Mouse (Mus musculus): ENCODE results near the gene Sgca. TPM values are rescaled to one million over a fixed set of nuclear protein-coding genes. Genes with fewer than 3 reads are reported as not detected.

Sgca gene
- total RNA-seq, 1 experiment from 2014 or later = not detected

- 0 out of 2 replicates have a peak, but pooled peaks have one; percentile 29 for ATAC-seq (replicated peaks; ENCODE audit: low read depth, poor library complexity, severe bottlenecking)
These were observed 17.9 kb downstream of the Sgca start for GRCm38 (mm10) chr11:94958065-94958858.

GRCm38 (mm10) chr11:94957693-94958064 lies 18.4 kb downstream of the Sgca start:
- no peak for ATAC-seq (replicated peaks; ENCODE audit: low read depth, poor library complexity, severe bottlenecking)

GRCm38 (mm10) chr11:94955103-94955502 lies 21.0 kb downstream of the Sgca start:
- no peak for ATAC-seq (replicated peaks; ENCODE audit: low read depth, poor library complexity, severe bottlenecking)

GRCm38 (mm10) chr11:94952169-94952568 lies 24.0 kb downstream of the Sgca start:
- ATAC-seq (replicated peaks; ENCODE audit: low read depth, poor library complexity, severe bottlenecking) = no peak

- ATAC-seq (replicated peaks; ENCODE audit: low read depth, poor library complexity, severe bottlenecking) = peak; percentile 48; the same call in 1 of the 2 replicates
These were observed 30.9 kb downstream of the Sgca start for GRCm38 (mm10) chr11:94945236-94945635.

- ATAC-seq (replicated peaks; ENCODE audit: low read depth, poor library complexity, severe bottlenecking) = no peak
These were observed 31.8 kb downstream of the Sgca start for GRCm38 (mm10) chr11:94944295-94944694.

- ATAC-seq (replicated peaks; ENCODE audit: low read depth, poor library complexity, severe bottlenecking) = no peak
These were observed 33.1 kb downstream of the Sgca start for GRCm38 (mm10) chr11:94943054-94943453.

GRCm38 (mm10) chr11:94942282-94943023 lies 33.7 kb downstream of the Sgca start:
- peak; percentile 39; the same call in 1 of the 2 replicates for ATAC-seq (replicated peaks; ENCODE audit: low read depth, poor library complexity, severe bottlenecking)

- ATAC-seq (replicated peaks; ENCODE audit: low read depth, poor library complexity, severe bottlenecking) = no peak
These were observed 34.4 kb downstream of the Sgca start for GRCm38 (mm10) chr11:94941776-94942175.

GRCm38 (mm10) chr11:94941121-94941520 lies 35.0 kb downstream of the Sgca start:
- no peak for ATAC-seq (replicated peaks; ENCODE audit: low read depth, poor library complexity, severe bottlenecking)

- peak; percentile 41 for ATAC-seq (replicated peaks; ENCODE audit: low read depth, poor library complexity, severe bottlenecking)
These were observed 36.8 kb downstream of the Sgca start for GRCm38 (mm10) chr11:94939280-94939679.

GRCm38 (mm10) chr11:94938296-94938695 lies 37.8 kb downstream of the Sgca start:
- no peak for ATAC-seq (replicated peaks; ENCODE audit: low read depth, poor library complexity, severe bottlenecking)

- ATAC-seq (replicated peaks; ENCODE audit: low read depth, poor library complexity, severe bottlenecking) = no peak
These were observed 38.3 kb downstream of the Sgca start for GRCm38 (mm10) chr11:94937787-94938186.

- peak; percentile 50 for ATAC-seq (replicated peaks; ENCODE audit: low read depth, poor library complexity, severe bottlenecking)
These were observed 38.8 kb downstream of the Sgca start for GRCm38 (mm10) chr11:94937335-94937781.

GRCm38 (mm10) chr11:94936851-94937295 lies 39.3 kb downstream of the Sgca start:
- peak; percentile 80 for ATAC-seq (replicated peaks; ENCODE audit: low read depth, poor library complexity, severe bottlenecking)

- no peak for ATAC-seq (replicated peaks; ENCODE audit: low read depth, poor library complexity, severe bottlenecking)
These were observed 40.1 kb downstream of the Sgca start, which contains the start of gene Col1a1 for GRCm38 (mm10) chr11:94936045-94936444. Gene Col1a1, plus strand, starts transcription at chr11:94936224.

GRCm38 (mm10) chr11:94934526-94934925 lies 41.6 kb downstream of the Sgca start:
- ATAC-seq (replicated peaks; ENCODE audit: low read depth, poor library complexity, severe bottlenecking) = no peak

GRCm38 (mm10) chr11:94933584-94933983 lies 42.5 kb downstream of the Sgca start:
- ATAC-seq (replicated peaks; ENCODE audit: low read depth, poor library complexity, severe bottlenecking) = no peak

GRCm38 (mm10) chr11:94930151-94930550 lies 46.0 kb downstream of the Sgca start:
- no peak for ATAC-seq (replicated peaks; ENCODE audit: low read depth, poor library complexity, severe bottlenecking)

GRCm38 (mm10) chr11:94929599-94929998 lies 46.5 kb downstream of the Sgca start:
- ATAC-seq (replicated peaks; ENCODE audit: low read depth, poor library complexity, severe bottlenecking) = no peak

- peak; percentile 87 for ATAC-seq (replicated peaks; ENCODE audit: low read depth, poor library complexity, severe bottlenecking)
These were observed 47.3 kb downstream of the Sgca start for GRCm38 (mm10) chr11:94928820-94929219.
